Mouse (Mus musculus) cortical plate, adult 2 months (tissue): ENCODE data around the gene Nol9.

Source experiments
- CTCF ChIP-seq: fragments of 200-500 bp; IDR thresholded peaks from 2 replicates; pipeline ENCODE4 v1.5.1; 2011; ENCODE audit warnings: mild to moderate bottlenecking, control low read depth, low read length; ENCODE audit not compliant: insufficient read depth; ENCODE audit errors: extremely low read depth
- POLR2A ChIP-seq: fragments of 200-500 bp; IDR thresholded peaks from 2 replicates; pipeline ENCODE4 v1.6.1; 2011; ENCODE audit warnings: mild to moderate bottlenecking, low read length, control low read depth; ENCODE audit not compliant: insufficient read depth; ENCODE audit errors: extremely low read depth

DNA sequence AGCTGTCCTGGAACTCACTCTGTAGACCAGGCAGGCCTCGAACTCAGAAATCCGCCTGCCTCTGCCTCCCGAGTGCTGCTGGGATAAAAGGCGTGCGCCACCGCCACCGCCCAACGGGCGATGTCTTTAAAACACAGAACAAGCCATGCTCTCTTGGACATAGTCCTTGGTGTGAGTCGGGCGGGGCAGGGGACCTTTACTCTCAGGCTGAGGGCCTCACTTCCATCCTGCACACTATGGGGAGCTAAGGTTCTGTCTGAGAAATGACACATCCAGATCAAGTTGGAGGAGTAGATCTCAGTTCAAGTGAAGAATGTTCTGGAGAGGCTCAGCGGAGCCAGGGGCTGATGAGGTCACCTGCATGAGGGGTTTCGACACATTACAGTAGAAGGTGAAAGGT lies 6.2 kb upstream of the Nol9 start:
- TF ChIP-seq CTCF = no peak
- TF ChIP-seq POLR2A = no peak
